In genomic region chr2:167864228-167864627, GRCm38 (mm10) we compare ENCODE assay signal across 10 mouse cellular contexts.
DNase-seq lines count a peak whose midpoint lies in the region; ATAC-seq and TF ChIP-seq lines count a peak whose summit lies in the region.
"Had no signal": no experiment of that assay in that cellular context is flagged by ENCODE, and none has a peak within 500 bp of the region (broad histone marks: within the 10 kb centered on the region; RNA-seq: fewer than 3 reads in every experiment).

No protein-coding gene starts in this region.

- no peak overlapping the region for H3K4me2 ChIP-seq in heart, embryonic 15.5 days
- H3K4me2 ChIP-seq in stomach, embryonic 15.5 days: no peak overlapping the region
- H3K4me2 ChIP-seq in hindbrain, embryonic 13.5 days: no peak overlapping the region

- no peak for ATAC-seq in heart, embryonic 15.5 days (replicated peaks; ENCODE audit: insufficient number of reproducible peaks, insufficient read depth, low FRiP score, low read depth)
- ATAC-seq in stomach, embryonic 15.5 days (ENCODE audit: insufficient read depth, low FRiP score, low read depth): no peak
- ATAC-seq in hindbrain, embryonic 13.5 days (ENCODE audit: low FRiP score): no peak
- no peak for ATAC-seq in frontal cortex, adult (ENCODE audit: low TSS enrichment)

- H3K9ac ChIP-seq in liver, adult 2 months (ENCODE audit: low read depth, low read length): no peak overlapping the region
- H3K9ac ChIP-seq in heart, embryonic 15.5 days: no peak overlapping the region
- H3K9ac ChIP-seq in stomach, embryonic 15.5 days: no peak overlapping the region
- H3K9ac ChIP-seq in hindbrain, embryonic 13.5 days: no peak overlapping the region

- H3K4me3 ChIP-seq in liver, adult 2 months (ENCODE audit: insufficient read depth, low read depth, low read length): no peak overlapping the region
- H3K4me3 ChIP-seq in heart, embryonic 15.5 days: no peak overlapping the region
- H3K4me3 ChIP-seq in stomach, embryonic 15.5 days (replicated peaks): no peak overlapping the region
- H3K4me3 ChIP-seq in hindbrain, embryonic 13.5 days: no peak overlapping the region

- no peak for TF ChIP-seq POLR2A in liver, adult 2 months (IDR thresholded peaks at IDR 0.05; ENCODE audit: extremely low read depth, insufficient read depth, low read length)

- H3K4me1 ChIP-seq in liver, adult 2 months (ENCODE audit: control insufficient read depth, insufficient read depth, low read length): peaks cover 36% of the 10 kb centered on the region
- H3K4me1 ChIP-seq in heart, embryonic 15.5 days (replicated peaks): peaks cover 62% of the 10 kb centered on the region
- H3K4me1 ChIP-seq in stomach, embryonic 15.5 days: peaks cover 48% of the 10 kb centered on the region
- H3K4me1 ChIP-seq in hindbrain, embryonic 13.5 days (replicated peaks): peaks cover 28% of the 10 kb centered on the region

- DNase-seq in liver, adult 2 months (ENCODE audit: extremely low read depth, low read depth, low spot score): no peak
- DNase-seq in liver: no peak
- DNase-seq in kidney, postnatal 25 days: peak; percentile 85
- DNase-seq in natural killer cell, adult 2 months (ENCODE audit: low spot score in 2 of 2): no peak
- DNase-seq: retina, postnatal 1 day had no signal

- no peak for TF ChIP-seq CTCF in liver, adult 2 months (IDR thresholded peaks at IDR 0.05; ENCODE audit: low read depth, low read length)

- H3K27me3 ChIP-seq in liver, adult 2 months (ENCODE audit: control insufficient read depth, insufficient read depth, low read length): no peaks in the 10 kb centered on the region
- peaks cover 9% of the 10 kb centered on the region; the same call in 1 of the 2 replicates for H3K27me3 ChIP-seq in heart, embryonic 15.5 days
- H3K27me3 ChIP-seq in stomach, embryonic 15.5 days (replicated peaks): no peaks in the 10 kb centered on the region
- H3K27me3 ChIP-seq in hindbrain, embryonic 13.5 days: no peaks in the 10 kb centered on the region

- peak overlapping the region; percentile 46; the same call in 1 of the 2 replicates for H3K27ac ChIP-seq in liver, adult 2 months (replicated peaks; ENCODE audit: insufficient read depth, low read depth, low read length)
- peak overlapping the region; percentile 40 for H3K27ac ChIP-seq in heart, embryonic 15.5 days
- H3K27ac ChIP-seq in stomach, embryonic 15.5 days: peak overlapping the region; percentile 62; the same call in 1 of the 2 replicates
- no peak overlapping the region for H3K27ac ChIP-seq in hindbrain, embryonic 13.5 days
- H3K27ac ChIP-seq: macrophage had no signal

- H3K79me2 ChIP-seq in liver, adult 2 months (ENCODE audit: control insufficient read depth, insufficient read depth, low read length): no peaks in the 10 kb centered on the region

- no peaks in the 10 kb centered on the region for H3K36me3 ChIP-seq in liver, adult 2 months (ENCODE audit: control insufficient read depth, insufficient read depth, low read length)
- H3K36me3 ChIP-seq in heart, embryonic 15.5 days: no peaks in the 10 kb centered on the region
- no peaks in the 10 kb centered on the region for H3K36me3 ChIP-seq in stomach, embryonic 15.5 days
- H3K36me3 ChIP-seq in hindbrain, embryonic 13.5 days: no peaks in the 10 kb centered on the region

- H3K9me3 ChIP-seq in heart, embryonic 15.5 days (replicated peaks): no peaks in the 10 kb centered on the region
- H3K9me3 ChIP-seq in stomach, embryonic 15.5 days: no peaks in the 10 kb centered on the region
- H3K9me3 ChIP-seq in hindbrain, embryonic 13.5 days: no peaks in the 10 kb centered on the region

- 42% methylated on average over 8 of the region's 8 CpGs for WGBS in liver, adult 2 months
- WGBS in heart, embryonic 15.5 days: 49% methylated on average over 8 of the region's 8 CpGs
- WGBS in stomach, embryonic 15.5 days: 24% methylated on average over 8 of the region's 8 CpGs
- WGBS in hindbrain, embryonic 13.5 days: 38% methylated on average over 8 of the region's 8 CpGs

Comparison
In these comparisons a context has a peak if more than half of its experiments do, and no peak if none do; other contexts are left out.
1. DNase-seq: peak in kidney, postnatal 25 days (2 of 2); none in liver, adult 2 months (single experiment), liver (single experiment) and natural killer cell, adult 2 months (0 of 2).